Mouse (Mus musculus): Measurements from ENCODE around the gene Ccdc125.

GRCm38 (mm10) chr13:100622241-100622640, 47.3 kb upstream of the Ccdc125 start:
- TF ChIP-seq POLR2AphosphoS5 (IDR thresholded peaks at IDR 0.05; ENCODE audit: insufficient replicate concordance, low read depth, low read length) (no peak), CTCF (IDR thresholded peaks at IDR 0.05; ENCODE audit: low read depth, low read length) (no peak), GATA1 (IDR thresholded peaks at IDR 0.05; ENCODE audit: borderline replicate concordance, low read length) (no peak), TAL1 (conservative IDR thresholded peaks at IDR 0.05; ENCODE audit: low read depth, low read length) (no peak)

Measured in G1E (cell line).